Mouse (Mus musculus) spleen, postnatal 36 days (tissue): Measurements from ENCODE around the gene Esr2.
A peak's percentile ranks its signal among the peaks of the same experiment; 100 is the strongest.
"Not testable (repeated sequence)": the region's sequence is repeated elsewhere in the genome, so short reads cannot be mapped to it uniquely, and the experiment has no call there.

Experiments
- DNase-seq, 2 experiments: peaks; one replicate each; pipeline ENCODE4 v3.0.0; 2022; ENCODE audit warnings: low spot score in 2 of 2, mixed read lengths in 1 of 2

Gene Esr2

GRCm38 (mm10) chr12:76152389-76152788, 24.7 kb downstream of the Esr2 start:
- DNase-seq = not testable (repeated sequence)

DNA sequence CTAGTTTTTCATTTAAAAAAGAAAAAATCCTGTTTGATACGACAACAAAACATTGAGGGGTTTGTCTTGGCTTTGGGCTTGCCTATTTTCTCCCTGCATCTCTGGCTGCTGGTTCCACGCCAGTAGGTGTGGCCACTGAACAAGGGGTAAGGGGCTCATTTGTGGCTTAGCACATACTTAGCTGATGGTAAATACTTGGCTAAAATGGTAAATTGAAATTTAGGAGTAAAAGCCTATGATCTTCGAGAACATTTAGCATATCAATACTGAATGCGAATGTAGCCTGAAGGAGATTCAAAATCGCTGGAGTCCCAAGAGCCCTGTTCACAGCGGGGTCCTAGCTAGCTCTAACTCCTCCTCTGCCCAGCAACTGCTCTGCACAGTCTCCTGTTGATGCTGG, 40.4 kb downstream of the Esr2 start:
- DNase-seq = no peak

DNA sequence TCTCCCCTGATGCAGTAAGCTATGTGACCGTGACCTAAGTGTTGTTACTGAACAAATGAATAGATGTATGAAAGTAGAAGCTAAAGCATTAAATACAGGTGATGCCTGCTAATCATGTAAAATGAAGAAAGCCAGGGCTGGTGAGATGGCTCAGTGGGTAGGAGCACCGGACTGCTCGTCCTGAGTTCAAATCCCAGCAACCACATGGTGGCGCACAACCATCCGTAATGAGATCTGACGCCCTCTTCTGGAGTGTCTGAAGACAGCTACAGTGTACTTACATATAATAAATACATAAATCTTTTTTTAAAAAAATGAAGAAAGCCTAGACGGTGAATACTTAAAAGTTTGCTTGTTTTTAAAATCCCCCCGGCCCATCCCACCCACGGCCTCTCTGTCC, 44.0 kb downstream of the Esr2 start:
- DNase-seq = not testable (repeated sequence)

DNA sequence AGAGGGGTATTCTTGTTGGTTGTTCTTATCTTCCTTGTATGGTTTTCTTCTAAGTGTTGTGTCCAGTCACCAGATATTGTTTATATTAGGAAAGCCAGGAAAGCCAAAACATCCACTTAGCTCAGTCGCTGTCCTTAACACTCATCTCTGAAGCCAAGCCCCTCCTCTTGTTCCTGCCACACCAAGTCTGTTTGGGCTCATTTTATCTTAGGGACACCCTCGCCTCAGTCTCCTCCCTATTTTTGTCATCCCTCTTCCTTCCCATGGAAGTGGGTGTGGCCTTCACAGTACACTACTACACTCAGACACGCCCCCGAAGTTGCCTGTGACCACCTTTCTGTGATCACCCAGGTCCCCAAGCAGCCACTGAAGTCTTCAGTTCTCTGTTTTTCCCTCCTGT, 44.5 kb downstream of the Esr2 start:
- no peak for DNase-seq

- no peak for DNase-seq
These were observed 46.2 kb downstream of the Esr2 start for GRCm38 (mm10) chr12:76130891-76131290.

GRCm38 (mm10) chr12:76130281-76130680, 46.8 kb downstream of the Esr2 start:
- peak in 1 of 2 experiments; percentile 8 for DNase-seq

- no peak for DNase-seq
These were observed 48.2 kb downstream of the Esr2 start for GRCm38 (mm10) chr12:76128831-76129230.

DNA sequence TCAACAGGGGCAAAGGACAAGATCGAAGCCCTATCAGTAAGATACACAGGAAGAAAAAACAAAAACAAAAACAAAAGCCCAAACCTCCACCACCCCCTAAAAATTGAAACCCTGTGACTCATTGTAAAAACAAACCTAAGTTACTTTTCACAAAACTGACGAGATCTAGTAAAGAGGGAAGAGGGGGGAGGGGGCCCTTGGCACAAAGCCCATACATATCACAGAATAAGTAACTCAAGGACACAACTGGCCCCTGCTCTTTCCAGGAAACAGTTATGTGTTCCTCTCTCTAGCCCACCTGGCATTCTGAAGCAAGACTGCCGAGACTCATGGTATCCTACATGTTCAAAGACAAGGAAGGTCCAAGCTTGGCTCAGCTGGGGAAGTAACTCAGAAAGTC, 48.8 kb downstream of the Esr2 start:
- DNase-seq = no peak

- peak; percentile 21 for DNase-seq
These were observed 53.8 kb downstream of the Esr2 start for GRCm38 (mm10) chr12:76123223-76123622.

DNA sequence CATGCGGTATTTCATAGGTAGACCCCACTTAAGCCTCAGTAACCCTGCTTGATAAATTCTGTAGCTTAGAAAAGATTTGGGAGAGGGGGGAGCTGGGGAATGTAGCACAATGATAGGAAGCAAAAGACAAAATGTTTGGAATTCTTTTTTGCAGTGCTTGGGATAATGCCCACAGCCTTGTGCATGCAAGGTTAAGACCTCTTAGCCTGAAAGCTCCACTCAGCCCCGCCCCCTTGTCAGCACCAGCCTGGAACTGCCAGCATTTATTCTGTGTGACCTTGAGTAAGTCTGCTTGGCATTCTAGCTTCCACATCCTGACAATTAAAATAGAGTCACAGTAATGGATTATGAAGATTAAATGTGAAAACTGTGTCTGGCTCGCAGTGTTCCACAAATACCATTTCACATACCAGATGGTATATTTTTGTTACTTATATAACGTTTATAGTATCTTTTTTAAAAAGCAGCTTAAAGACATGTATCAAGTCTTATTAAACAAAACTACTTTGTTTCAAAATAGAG, 59.4 kb downstream of the Esr2 start:
- DNase-seq = no peak

- DNase-seq = no peak
These were observed 60.5 kb downstream of the Esr2 start for GRCm38 (mm10) chr12:76116577-76116976.

DNA sequence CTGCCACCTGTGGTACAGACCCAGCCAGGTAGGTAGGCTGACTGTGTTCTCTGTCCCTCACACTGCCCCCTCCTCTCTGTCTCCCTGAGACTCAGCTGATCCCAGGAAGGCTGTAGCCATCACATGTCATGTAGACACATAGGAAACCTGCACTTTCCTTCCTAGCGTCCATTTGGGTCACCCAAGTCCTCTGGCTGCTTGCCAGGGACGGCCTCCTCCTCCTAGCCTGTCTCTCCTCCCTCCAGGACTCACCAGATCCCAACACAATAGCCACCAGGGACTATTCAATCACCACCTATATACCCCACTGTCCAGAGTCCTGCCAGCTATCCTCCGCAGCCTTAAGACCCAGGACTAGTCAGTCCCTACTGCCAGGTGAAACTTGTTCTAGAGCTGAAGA, 66.0 kb downstream of the Esr2 start:
- no peak for DNase-seq

DNA sequence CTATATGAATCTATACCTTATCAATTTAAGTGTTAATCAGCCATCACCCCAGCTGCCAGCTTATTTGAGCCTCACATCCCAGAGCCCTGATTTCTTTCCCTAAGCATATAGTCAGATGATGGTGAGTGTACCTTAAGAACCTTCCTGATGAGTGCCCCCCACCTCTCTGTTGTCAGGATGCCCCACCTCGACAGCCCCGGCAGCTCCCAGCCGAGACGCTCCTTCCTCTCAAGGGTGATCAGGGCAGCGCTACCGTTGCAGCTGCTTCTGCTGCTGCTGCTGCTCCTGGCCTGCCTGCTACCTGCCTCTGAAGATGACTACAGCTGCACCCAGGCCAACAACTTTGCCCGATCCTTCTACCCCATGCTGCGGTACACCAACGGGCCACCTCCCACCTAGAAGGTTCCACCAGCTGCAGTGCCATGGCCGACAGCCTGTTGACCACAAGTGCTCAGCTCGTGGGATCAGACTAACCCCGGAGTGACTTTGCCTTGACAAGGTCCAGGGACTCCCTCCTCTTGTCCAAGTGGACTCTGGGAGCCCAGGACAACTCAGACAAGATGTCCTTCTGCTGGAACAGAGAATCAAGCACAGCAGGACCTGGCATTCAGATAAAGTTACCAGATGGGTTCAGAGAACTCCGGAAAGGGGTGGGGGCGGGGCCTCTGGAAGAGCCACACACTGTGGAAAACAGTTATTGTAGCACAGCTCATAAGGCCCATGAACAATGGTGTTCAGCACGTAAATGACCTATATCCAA, 67.2 kb downstream of the Esr2 start:
- no peak for DNase-seq

DNA sequence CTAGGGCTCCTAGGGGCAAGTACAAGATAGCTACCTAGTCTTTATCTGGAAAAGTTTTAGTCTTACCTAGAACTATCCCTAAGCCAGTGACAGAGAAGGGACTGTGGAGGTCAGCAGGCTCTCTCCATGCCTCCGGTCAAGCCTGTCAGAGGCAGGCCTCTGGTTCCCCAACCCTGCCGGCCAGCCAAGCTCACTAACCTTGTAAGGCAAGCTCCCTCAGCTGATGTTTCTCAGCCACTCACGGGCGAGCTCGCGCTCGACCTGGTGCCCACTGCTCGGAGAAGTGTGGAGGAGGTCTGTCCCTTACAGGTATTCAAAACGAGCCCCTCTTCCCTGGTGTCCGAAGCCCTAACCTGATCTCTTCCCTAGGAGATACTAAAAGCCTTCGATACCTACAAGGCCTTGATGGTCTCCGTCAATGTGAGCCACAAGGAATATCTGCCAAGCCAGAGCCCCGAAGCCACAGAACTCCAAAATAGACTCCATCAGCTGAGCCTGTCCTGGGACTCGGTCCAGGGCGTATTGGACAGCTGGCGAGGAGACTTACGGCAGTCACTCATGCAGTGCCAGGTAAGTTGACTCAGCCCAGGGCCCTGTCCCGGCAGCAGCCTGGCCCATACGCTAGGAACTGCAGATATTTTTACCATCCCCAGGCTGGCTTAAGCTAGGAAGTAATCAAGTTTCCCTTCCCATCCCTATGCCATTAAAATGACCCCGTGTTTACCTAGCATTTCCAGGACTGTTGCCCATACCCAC, 72.3 kb downstream of the Esr2 start:
- DNase-seq = no peak

DNA sequence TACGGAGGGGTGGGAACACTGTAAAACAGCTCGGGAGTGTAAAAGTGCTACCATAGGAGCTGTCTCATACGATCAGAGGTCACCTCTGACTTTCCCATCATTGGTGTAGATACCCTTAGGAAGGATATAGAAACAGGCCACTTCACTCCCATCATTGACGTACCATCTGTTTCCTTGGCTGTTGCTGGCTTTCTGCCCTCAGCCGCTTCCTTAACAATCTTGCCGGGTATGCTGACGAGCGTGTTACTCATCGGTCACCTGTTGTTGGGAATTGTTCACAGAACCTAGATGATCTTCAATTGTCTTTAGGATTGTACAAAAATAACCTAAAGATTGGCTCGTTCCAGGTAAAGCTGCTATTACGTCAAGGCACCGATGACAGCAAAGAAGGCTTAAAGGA, 74.4 kb downstream of the Esr2 start:
- no peak for DNase-seq

DNA sequence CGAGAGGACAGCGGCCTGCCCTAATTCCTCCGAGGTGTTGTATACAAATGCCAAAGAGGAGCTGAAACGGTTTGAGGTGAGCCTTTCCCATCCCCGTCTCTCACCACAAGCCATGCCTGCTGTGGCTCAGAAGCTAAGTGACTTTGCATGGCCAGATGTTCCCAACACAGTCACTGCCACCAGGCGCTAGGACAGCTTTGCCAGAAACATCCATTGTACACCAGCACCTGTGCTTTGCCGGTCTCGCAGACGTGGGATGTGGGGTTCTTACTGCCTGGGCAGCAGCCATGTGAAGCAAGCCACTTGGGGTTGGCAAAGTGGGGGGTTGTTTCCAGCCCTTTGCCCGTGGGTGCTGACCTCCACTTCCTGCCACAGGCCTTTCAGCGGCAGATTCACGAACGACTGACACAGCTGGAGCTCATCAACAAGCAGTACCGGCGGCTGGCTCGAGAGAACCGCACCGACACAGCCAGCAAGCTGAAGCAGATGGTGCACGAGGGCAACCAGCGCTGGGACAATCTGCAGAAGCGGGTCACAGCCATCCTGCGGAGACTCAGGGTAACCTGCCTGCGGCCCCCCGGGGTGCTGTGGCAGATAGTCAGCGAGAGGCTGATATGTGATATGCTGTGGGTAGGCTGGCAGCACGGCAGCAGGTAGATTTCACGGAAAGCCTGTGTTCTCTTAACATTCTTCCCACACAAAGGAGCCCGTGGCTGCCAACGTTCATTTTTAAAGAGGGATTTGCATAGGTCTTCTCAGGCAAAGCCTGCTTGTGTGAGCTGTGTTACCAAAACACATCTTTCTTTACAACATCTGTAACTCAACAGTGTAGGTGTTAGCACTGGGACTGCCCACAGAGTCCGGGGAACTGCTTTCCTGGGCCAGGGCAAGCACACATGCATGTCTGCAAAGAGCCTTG, 81.7 kb downstream of the Esr2 start:
- DNase-seq = peak in 1 of 2 experiments; percentile 5

GRCm38 (mm10) chr12:76093613-76094588, 83.2 kb downstream of the Esr2 start:
- no peak for DNase-seq

GRCm38 (mm10) chr12:76092789-76093466, 84.1 kb downstream of the Esr2 start:
- no peak for DNase-seq

DNA sequence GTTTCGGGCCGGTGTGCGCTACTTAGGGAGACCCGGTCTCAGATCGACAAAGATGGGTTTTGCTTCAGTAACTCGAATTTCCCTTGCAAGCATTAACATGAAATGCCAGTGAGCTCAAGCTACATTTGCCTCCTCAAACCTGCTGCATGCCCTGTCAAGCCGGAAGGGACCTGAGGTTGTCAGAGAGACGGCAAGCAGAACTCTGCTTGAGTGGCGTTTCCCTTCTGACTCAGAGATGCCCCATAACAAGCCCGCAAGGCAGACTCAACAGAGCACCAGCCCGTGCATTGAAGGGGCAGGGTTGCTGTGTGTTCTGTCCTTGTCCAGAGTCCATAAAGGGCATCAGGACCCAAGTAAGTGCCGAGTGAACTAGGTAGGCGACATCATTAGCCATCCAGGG, 90.0 kb downstream of the Esr2 start:
- peak; percentile 56 to 57 for DNase-seq
